Mouse (Mus musculus) hindbrain, embryonic 11.5 days (tissue): ENCODE measurements around the gene St5. TPM values are rescaled to one million over a fixed set of nuclear protein-coding genes. Genes with fewer than 3 reads are reported as not detected.

Source experiments
- ATAC-seq: fragments of 200-750 bp; cut with Nextera tagmentation; 2 replicates; pipeline ENCODE4 v1.8.0; 2017; ENCODE audit warnings: mild to moderate bottlenecking, moderate TSS enrichment, moderate library complexity; ENCODE audit not compliant: low FRiP score
- DNase-seq: peaks from one replicate; pipeline ENCODE4 v3.0.0-alpha.2; 2015; ENCODE audit warnings: low spot score
- H3K27ac ChIP-seq: fragments of 300-500 bp; sonication (generic); 2 replicates; pipeline ENCODE4 v1.5.1; 2014; ENCODE audit warnings: mild to moderate bottlenecking, low read depth, low read length
- H3K27me3 ChIP-seq: fragments of 300-500 bp; sonication (generic); 2 replicates; pipeline ENCODE4 v1.6.1; 2014; ENCODE audit warnings: mild to moderate bottlenecking, low read length, moderate library complexity, mixed read lengths; ENCODE audit not compliant: control insufficient read depth, insufficient read depth
- H3K36me3 ChIP-seq: fragments of 300-500 bp; sonication (generic); 2 replicates; pipeline ENCODE4 v1.6.1; 2014; ENCODE audit warnings: mild to moderate bottlenecking, low read length, moderate library complexity, mixed read lengths; ENCODE audit not compliant: control insufficient read depth, insufficient read depth
- H3K4me1 ChIP-seq: fragments of 300-500 bp; sonication (generic); replicated peaks from 2 replicates; pipeline ENCODE4 v1.6.1; 2014; ENCODE audit warnings: low read length, mixed read lengths; ENCODE audit not compliant: control insufficient read depth, insufficient read depth
- H3K4me2 ChIP-seq: fragments of 300-500 bp; sonication (generic); replicated peaks from 2 replicates; pipeline ENCODE4 v1.6.1; 2014; ENCODE audit warnings: mild to moderate bottlenecking, low read depth, low read length
- H3K4me3 ChIP-seq: fragments of 300-500 bp; sonication (generic); 2 replicates; pipeline ENCODE4 v1.5.1; 2014; ENCODE audit warnings: low read depth, low read length
- H3K9ac ChIP-seq: fragments of 300-500 bp; sonication (generic); 2 replicates; pipeline ENCODE4 v1.6.1; 2014; ENCODE audit warnings: low read depth, low read length
- H3K9me3 ChIP-seq: fragments of 300-500 bp; sonication (generic); 2 replicates; pipeline ENCODE4 v1.6.1; 2016; ENCODE audit warnings: low read length; ENCODE audit not compliant: control insufficient read depth
- WGBS: fragments of 180-500 bp; shearing (Covaris S2); extraction: QIAGEN DNeasy Blood & Tissue Kit; methylation state at CpG from one replicate; pipeline ENCODE4 v1.1.7; 2014; 5-methylcytosine and 5-hydroxymethylcytosine counted together
- polyA plus RNA-seq: library from polyadenylated mRNA; unstranded; fragments of >200 nt; fragmentation: Nextera tagmentation; extraction: Ambion mirVana; gene quantifications from 2 replicates; pipeline ENCODE4 v1.2.1, GENCODE M21; 2014

The St5 gene
- polyA plus RNA-seq, 1 experiment from 2014 or later = 32.5 TPM

GRCm38 (mm10) chr7:109541609-109542363 is 161.6 kb downstream of the St5 start:
- no peak overlapping the region for H3K27ac ChIP-seq
- no peak overlapping the region for H3K4me2 ChIP-seq
- no peaks in the 10 kb centered on the region; the same call in 1 of the 2 replicates for H3K36me3 ChIP-seq
- H3K27me3 ChIP-seq = no peaks in the 10 kb centered on the region
- H3K9ac ChIP-seq = no peak overlapping the region
- no peak overlapping the region for H3K4me3 ChIP-seq
- no peaks in the 10 kb centered on the region for H3K4me1 ChIP-seq
- no peaks in the 10 kb centered on the region for H3K9me3 ChIP-seq
- ATAC-seq (no peak), DNase-seq (no peak)
- WGBS = 91% methylated on average over 10 of the region's 10 CpGs

GRCm38 (mm10) chr7:109540902-109541301 is 162.5 kb downstream of the St5 start:
- ATAC-seq (no peak), DNase-seq (no peak)
- H3K4me1 ChIP-seq = no peaks in the 10 kb centered on the region
- no peak overlapping the region for H3K4me2 ChIP-seq
- no peak overlapping the region for H3K27ac ChIP-seq
- H3K27me3 ChIP-seq = no peaks in the 10 kb centered on the region
- H3K9me3 ChIP-seq = no peaks in the 10 kb centered on the region
- H3K36me3 ChIP-seq = no peaks in the 10 kb centered on the region; the same call in 1 of the 2 replicates
- no peak overlapping the region for H3K4me3 ChIP-seq
- no peak overlapping the region for H3K9ac ChIP-seq

DNA sequence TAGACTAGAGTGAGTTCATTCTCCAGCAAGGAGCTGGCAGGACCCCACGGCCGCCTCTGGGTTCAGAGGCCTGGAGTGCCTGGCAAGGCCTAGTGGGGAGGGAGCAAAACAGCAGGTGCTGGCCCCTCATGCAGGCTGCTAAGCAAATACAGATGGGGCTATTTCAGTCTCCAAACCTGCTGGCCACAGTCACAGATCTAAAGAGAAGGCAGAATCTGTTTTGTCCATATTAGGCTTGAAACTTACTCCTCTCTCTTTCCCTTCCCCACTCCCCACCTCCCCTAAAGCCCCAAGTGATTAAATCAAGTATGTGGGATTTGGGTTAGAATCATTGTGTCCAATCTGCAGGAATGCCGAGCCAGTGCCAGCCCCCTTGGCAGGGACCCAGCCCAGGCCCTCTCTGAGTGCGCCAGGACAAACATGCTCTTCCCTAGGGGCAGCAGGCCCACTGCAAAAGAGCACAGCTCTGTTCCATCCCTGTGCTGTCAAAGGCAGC is 166.9 kb downstream of the St5 start:
- no peak for DNase-seq
- 60% methylated on average over 4 of the region's 4 CpGs for WGBS
- ATAC-seq = no peak
- Histone ChIP-seq H3K27ac (no peak overlapping the region), H3K9me3 (no peaks in the 10 kb centered on the region), H3K4me3 (no peak overlapping the region), H3K27me3 (no peaks in the 10 kb centered on the region), H3K9ac (no peak overlapping the region), H3K36me3 (no peaks in the 10 kb centered on the region; the same call in 1 of the 2 replicates), H3K4me1 (no peaks in the 10 kb centered on the region), H3K4me2 (no peak overlapping the region)

- Histone ChIP-seq H3K9me3 (no peaks in the 10 kb centered on the region), H3K4me3 (no peak overlapping the region), H3K4me2 (no peak overlapping the region), H3K27ac (no peak overlapping the region), H3K36me3 (no peaks in the 10 kb centered on the region; the same call in 1 of the 2 replicates), H3K4me1 (no peaks in the 10 kb centered on the region), H3K9ac (no peak overlapping the region), H3K27me3 (no peaks in the 10 kb centered on the region)
- WGBS = 92% methylated on average over 3 of the region's 3 CpGs
- DNase-seq (no peak), ATAC-seq (no peak)
These were observed 168.5 kb downstream of the St5 start for GRCm38 (mm10) chr7:109534921-109535320.

GRCm38 (mm10) chr7:109533888-109534287 is 169.5 kb downstream of the St5 start:
- H3K27ac ChIP-seq = no peak overlapping the region
- H3K4me3 ChIP-seq = no peak overlapping the region
- WGBS = 89% methylated on average over 4 of the region's 4 CpGs
- no peaks in the 10 kb centered on the region for H3K27me3 ChIP-seq
- no peak overlapping the region for H3K9ac ChIP-seq
- ATAC-seq = no peak
- DNase-seq = no peak
- H3K36me3 ChIP-seq = no peaks in the 10 kb centered on the region; the same call in 1 of the 2 replicates
- H3K9me3 ChIP-seq = no peaks in the 10 kb centered on the region
- H3K4me1 ChIP-seq = no peaks in the 10 kb centered on the region
- no peak overlapping the region for H3K4me2 ChIP-seq

DNA sequence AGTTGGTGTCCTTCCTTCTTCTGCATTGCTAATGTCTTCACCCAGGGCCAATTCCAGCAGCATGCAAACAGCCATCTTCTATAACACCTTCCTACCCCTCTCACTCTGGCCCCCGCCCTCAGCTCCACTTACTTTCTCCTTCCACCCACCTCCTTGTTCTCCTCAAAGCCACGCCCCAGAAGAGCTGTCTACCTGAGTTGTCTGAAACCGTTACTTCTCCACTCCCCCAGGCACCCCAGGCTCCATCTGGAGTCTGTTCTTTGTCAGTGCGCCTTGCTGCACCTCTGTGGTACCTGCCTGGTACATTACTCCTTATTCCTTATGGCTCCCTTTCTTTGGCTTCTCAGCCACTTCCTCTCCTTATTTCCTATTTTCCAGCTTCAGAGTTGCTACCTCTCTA is 170.3 kb downstream of the St5 start:
- WGBS = 82% methylated on average over 4 of the region's 4 CpGs
- H3K9me3 ChIP-seq = no peaks in the 10 kb centered on the region
- no peak overlapping the region for H3K9ac ChIP-seq
- H3K4me2 ChIP-seq = no peak overlapping the region
- ATAC-seq (no peak), DNase-seq (no peak)
- no peaks in the 10 kb centered on the region for H3K4me1 ChIP-seq
- no peaks in the 10 kb centered on the region for H3K27me3 ChIP-seq
- H3K4me3 ChIP-seq = no peak overlapping the region
- H3K27ac ChIP-seq = no peak overlapping the region
- H3K36me3 ChIP-seq = no peaks in the 10 kb centered on the region; the same call in 1 of the 2 replicates

DNA sequence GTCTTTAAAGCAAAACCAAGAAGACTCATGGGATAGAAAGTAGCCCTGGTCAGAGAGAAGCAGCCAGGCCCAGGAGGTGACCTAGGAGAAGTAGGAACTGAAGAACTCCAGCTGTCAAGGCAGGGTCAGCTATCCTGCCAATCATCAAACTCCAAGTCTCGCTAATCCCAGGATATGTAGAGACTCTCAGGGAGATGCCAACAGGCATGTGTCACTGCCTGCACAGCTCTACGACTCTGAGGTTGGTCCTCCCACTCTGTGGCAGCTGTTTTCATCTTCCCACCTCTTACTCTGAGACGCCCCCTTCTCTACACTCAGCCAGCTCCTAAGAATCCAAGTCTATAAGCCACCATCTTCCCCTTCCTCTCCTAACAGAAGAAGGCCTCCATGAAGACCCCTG is 170.7 kb downstream of the St5 start:
- WGBS = 86% methylated on average over 3 of the region's 3 CpGs
- Histone ChIP-seq H3K9me3 (no peaks in the 10 kb centered on the region), H3K4me1 (no peaks in the 10 kb centered on the region), H3K4me3 (no peak overlapping the region), H3K36me3 (no peaks in the 10 kb centered on the region; the same call in 1 of the 2 replicates), H3K27ac (no peak overlapping the region), H3K27me3 (no peaks in the 10 kb centered on the region), H3K4me2 (no peak overlapping the region), H3K9ac (no peak overlapping the region)
- ATAC-seq = no peak
- no peak for DNase-seq

GRCm38 (mm10) chr7:109531501-109531900 is 171.9 kb downstream of the St5 start:
- Histone ChIP-seq H3K9ac (no peak overlapping the region), H3K4me2 (no peak overlapping the region), H3K36me3 (no peaks in the 10 kb centered on the region), H3K4me3 (no peak overlapping the region), H3K27ac (no peak overlapping the region), H3K9me3 (no peaks in the 10 kb centered on the region), H3K27me3 (no peaks in the 10 kb centered on the region), H3K4me1 (no peaks in the 10 kb centered on the region)
- ATAC-seq = no peak
- no peak for DNase-seq
- WGBS = 80% methylated on average over 5 of the region's 5 CpGs

DNA sequence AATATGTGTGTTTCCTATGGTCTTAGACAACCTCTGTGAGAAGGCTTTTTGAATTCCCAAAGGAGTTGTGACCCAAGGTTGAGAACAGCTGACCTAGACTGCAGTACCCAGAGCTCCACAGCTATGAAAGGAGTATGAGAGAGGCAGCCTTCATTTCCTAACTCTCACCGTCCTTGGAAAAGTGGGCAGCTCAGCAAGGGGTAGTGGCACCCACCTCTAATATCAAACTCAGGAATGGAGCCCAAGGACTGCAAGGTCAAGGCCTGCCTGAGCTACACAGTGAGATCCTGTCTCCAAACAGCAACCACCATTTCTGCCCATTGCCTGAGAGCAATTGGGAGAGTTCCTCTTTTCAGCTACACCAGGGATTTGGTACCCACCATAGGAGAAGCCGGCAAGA is 173.7 kb downstream of the St5 start:
- no peak for DNase-seq
- WGBS = 82% methylated on average over 2 of the region's 2 CpGs

More for the DNA sequence above, 173.7 kb downstream of the St5 start:
- Histone ChIP-seq H3K9ac (no peak overlapping the region), H3K4me1 (no peaks in the 10 kb centered on the region), H3K4me2 (no peak overlapping the region), H3K27ac (no peak overlapping the region), H3K36me3 (0 out of 2 replicates have a peak, but pooled peaks cover 1% of the 10 kb centered on the region), H3K4me3 (no peak overlapping the region), H3K9me3 (no peaks in the 10 kb centered on the region), H3K27me3 (no peaks in the 10 kb centered on the region)
- ATAC-seq = no peak
